Mouse (Mus musculus) adrenal gland, postnatal 0 days (tissue): ENCODE data around the gene Lyl1. TPM values are rescaled to one million over a fixed set of nuclear protein-coding genes. Genes with fewer than 3 reads are reported as not detected.

Experiments used
- polyA plus RNA-seq: library from polyadenylated mRNA; unstranded; fragments of >200 nt; fragmentation: Nextera tagmentation; extraction: Ambion mirVana; gene quantifications from 2 replicates; pipeline ENCODE4 v1.2.1, GENCODE M21; 2015

Gene Lyl1
- 5.0 and 7.0 TPM in 2 replicates for polyA plus RNA-seq

DNA sequence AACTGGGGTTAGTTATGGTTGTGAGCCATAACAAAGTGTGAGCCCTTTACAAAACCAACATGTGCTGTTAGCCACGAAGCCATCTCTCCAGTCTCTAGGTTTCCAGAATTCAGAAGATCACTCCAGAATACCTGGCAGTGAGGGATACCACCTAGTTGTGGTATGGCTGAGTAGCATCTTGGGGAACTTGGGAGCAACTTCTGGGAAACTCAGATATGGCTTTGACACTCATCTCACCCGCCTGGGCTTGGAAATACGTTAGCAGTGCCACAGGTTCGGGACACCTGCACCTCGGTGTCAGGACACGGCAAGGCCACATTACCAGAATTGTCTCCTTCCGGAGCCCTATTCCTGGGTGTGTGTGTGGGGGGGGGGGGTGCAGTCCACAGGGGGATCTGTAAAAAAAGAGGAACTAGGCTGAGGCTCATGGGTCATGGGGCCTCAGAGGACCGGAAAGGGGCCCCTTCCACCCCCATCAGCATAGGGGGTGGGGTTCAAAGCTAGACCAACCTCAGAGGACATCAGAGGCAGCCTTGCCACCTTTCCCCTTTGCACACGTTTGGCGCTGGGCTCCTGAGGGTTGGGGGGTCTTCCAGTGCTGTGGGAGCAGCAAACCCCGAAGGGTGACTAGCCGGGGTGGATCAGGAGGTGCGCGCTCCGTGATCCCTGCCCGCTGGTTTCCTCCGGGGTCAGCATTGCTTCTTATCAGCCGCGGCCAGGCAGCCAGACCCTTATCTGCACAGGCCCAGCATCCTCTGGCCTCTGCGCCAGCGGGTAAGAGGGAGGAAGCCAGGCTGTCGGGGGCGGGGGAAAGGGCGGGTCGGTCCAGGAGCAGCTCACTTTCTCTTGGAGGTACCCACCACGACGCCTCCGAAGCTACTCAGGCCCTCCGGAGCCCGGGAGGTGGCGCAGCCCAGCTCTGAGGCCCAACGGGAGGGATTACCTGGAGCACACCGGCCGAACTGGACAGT lies at the start of gene Lyl1:
Gene Lyl1, plus strand, starts transcription at position 517 of the 971 bp plus-strand sequence.

DNA sequence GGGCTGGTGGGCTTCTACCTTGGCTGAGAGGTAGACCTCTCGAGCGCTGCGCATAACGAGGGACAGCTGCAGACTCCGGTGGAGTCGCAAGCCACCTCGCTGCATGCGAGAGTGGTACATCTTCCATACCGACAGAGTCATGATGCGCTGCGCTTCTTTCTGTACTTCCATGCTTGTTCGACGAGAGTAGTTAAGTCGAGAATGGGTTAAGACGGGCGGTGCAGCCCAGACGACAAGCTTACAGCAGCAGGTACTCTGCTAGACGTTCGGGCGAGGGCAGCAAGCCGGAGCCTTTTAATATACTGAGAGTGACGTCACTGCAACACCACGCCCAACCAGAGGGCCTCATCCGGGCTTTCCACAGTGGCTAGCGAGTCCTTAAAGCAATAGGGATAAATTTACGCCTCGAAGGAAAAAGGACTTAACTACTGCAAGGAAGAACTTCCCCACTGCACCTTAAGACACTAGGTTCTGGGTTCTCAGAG lies 38.6 kb upstream of the Lyl1 start, which contains the start of gene Ier2:
Gene Ier2, minus strand, starts transcription at position 272 of the 485 bp plus-strand sequence.

DNA sequence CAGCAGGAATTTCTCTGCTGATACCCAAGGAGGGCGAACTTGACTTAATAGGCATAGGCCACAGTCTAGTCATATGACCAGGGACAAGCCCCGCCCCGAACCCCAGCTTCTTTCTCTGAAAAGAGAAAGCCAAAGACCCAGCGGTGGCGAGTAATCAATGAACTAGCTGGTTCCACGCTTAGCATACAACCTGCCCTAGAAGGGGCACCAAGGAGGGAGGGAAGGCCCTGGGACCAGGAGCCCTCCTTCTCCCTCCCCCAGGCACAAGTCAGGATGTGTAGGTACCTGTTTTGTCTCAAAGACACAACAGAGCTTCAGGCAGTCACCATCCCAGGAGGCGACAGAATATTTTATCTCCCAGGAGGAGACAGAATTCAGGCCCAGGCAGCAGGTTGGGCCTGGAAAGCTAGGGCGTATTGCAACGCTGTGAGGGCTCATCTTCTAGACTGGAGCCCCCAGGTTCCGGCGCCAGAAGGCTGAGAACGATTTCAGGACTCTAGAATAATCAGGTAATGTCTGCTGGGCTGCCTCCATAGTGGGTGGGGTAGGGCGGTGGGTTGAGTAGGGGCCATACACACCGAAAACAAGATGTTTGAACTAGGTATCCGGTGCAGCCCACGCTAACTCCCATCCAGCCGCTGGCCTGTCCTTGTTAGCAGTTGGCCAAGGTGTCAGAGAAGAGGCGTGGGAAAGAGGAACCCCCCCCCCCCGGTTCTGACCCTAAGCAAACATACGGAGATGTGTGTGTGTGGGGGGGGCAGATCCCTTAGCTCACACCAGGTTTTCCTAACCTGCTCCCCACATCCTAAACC lies 14.9 kb upstream of the Lyl1 start, which contains the start of gene Trmt1:
Gene Trmt1, plus strand, starts transcription at position 117 of the 812 bp plus-strand sequence.

DNA sequence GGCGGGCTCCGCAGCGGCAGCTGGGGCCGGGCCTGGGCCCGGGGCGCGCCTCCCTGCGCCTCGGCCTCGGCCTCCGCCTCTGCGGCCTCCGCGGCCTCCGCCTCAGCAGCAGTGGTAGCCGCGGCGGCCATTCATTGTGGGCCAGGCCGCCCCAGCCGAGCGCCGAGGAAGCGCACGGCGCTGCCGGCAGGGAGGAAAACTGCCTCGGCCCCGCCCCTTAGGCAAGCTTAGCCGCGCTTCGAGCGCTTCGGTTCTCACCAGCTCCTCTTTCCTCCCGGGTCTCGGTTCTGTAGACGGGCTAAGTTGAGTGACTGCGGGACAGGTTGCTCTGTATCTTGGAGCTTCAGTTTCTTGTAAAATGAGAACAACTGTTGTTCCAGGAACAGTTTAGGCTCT lies 13.6 kb upstream of the Lyl1 start, which contains the start of gene Nacc1:
Gene Nacc1, minus strand, starts transcription at position 158 of the 396 bp plus-strand sequence.

DNA sequence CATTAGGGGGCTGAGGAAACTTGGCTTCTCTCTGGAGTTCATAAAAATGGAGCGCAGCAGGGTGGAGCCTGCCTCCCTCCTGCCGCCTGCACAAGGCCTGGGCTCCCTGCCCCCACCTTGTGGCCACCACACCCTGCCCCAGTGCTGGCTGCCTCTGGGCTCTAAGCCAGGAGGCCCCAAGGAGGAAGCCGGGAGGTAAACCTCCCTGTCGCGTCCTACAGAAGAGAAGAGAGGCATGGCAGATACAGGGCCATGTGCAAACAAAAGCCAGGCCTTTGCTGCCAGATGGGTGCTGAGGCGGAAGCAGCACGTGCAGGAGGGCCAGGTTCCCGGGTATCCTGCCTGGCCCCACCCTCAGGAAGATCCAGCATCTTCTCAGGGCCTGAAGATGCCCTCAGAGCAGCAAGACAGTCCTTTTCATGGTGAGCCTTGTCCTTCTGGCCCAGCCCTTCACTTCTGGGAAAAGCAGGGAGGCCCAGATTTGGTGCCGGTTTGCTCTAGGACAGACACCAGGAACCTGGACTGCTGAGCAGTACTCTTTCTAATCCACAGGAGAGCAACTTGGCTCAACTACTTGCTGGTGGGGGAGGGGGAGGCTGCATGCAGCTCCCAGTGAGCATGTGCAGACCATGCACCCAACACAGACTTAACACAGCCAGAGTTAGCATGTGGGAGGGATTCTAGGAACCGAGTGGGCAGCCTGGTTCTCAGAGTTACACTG lies 21.8 kb downstream of the Lyl1 start, which contains the start of gene G430095P16Rik:
Gene G430095P16Rik, plus strand, starts transcription at position 158 of the 721 bp plus-strand sequence.

Other genes starting within 250 kb of the Lyl1 start
- gene Ier2, start 38.6 kb upstream of the Lyl1 start, polyA plus RNA-seq: 56.1 and 58.9 TPM in 2 replicates
- gene Trmt1, start 15.2 kb upstream of the Lyl1 start, polyA plus RNA-seq: 45.7 and 56.8 TPM in 2 replicates
- 6.6 and 9.1 TPM in 2 replicates for gene Nacc1, start 13.6 kb upstream of the Lyl1 start, polyA plus RNA-seq
- gene G430095P16Rik, start 21.6 kb downstream of the Lyl1 start, polyA plus RNA-seq: 1.7 and 3.0 TPM in 2 replicates
- gene Nfix, start 98.9 kb downstream of the Lyl1 start, polyA plus RNA-seq: 22.8 and 26.3 TPM in 2 replicates
- 6.6 and 9.9 TPM in 2 replicates for gene Dand5, start 121.4 kb downstream of the Lyl1 start, polyA plus RNA-seq
- gene Gadd45gip1, start 130.1 kb downstream of the Lyl1 start, polyA plus RNA-seq: 74.9 and 88.3 TPM in 2 replicates
- 80.9 and 112 TPM in 2 replicates for gene Rad23a, start 139.2 kb downstream of the Lyl1 start, polyA plus RNA-seq
- 326 and 438 TPM in 2 replicates for gene Calr, start 145.5 kb downstream of the Lyl1 start, polyA plus RNA-seq
- 34.4 and 47.4 TPM in 2 replicates for gene Farsa, start 155.5 kb downstream of the Lyl1 start, polyA plus RNA-seq
- gene Syce2, start 170.7 kb downstream of the Lyl1 start, polyA plus RNA-seq: 52.9 and 54.5 TPM in 2 replicates
- gene Gcdh, start 192.5 kb downstream of the Lyl1 start, polyA plus RNA-seq: 29.7 and 48.4 TPM in 2 replicates
- 9.0 and 20.1 TPM in 2 replicates for gene Klf1, start 200.5 kb downstream of the Lyl1 start, polyA plus RNA-seq
- gene Dnase2a, start 207.1 kb downstream of the Lyl1 start, polyA plus RNA-seq: 10.5 and 16.2 TPM in 2 replicates
- gene Mast1, start 235.9 kb downstream of the Lyl1 start, polyA plus RNA-seq: 3.6 and 11.0 TPM in 2 replicates
- gene Rtbdn, start 245.5 kb downstream of the Lyl1 start, polyA plus RNA-seq: 0.12 and 0.61 TPM in 2 replicates